Mouse (Mus musculus) brain, embryonic 14.5 days (tissue): ENCODE data around the gene Slc16a10. TPM values are rescaled to one million over a fixed set of nuclear protein-coding genes. Genes with fewer than 3 reads are reported as not detected.

Source experiments
- DNase-seq: peaks from one replicate; pipeline ENCODE4 v3.0.0-alpha.2; 2011; ENCODE audit warnings: low read depth
- CTCF ChIP-seq: fragments of 200-500 bp; IDR thresholded peaks from 2 replicates; pipeline ENCODE4 v1.5.1; 2012; ENCODE audit warnings: inconsistent platforms, mild to moderate bottlenecking, moderate library complexity, borderline replicate concordance; ENCODE audit not compliant: insufficient read depth, insufficient read length; ENCODE audit errors: extremely low read depth
- POLR2A ChIP-seq: fragments of 200-500 bp; IDR thresholded peaks from 2 replicates; pipeline ENCODE4 v1.6.1; 2012; ENCODE audit warnings: mild to moderate bottlenecking, inconsistent platforms, borderline replicate concordance; ENCODE audit not compliant: poor library complexity, insufficient read depth, insufficient read length, severe bottlenecking; ENCODE audit errors: extremely low read depth
- polyA plus RNA-seq: library from polyadenylated mRNA; depleted of rRNA; stranded (reverse); fragments of >200 nt; gene quantifications from 2 replicates; pipeline ENCODE4 v1.2.3, GENCODE M21; 2012

The Slc16a10 gene
- polyA plus RNA-seq, 1 experiment: 7.5 TPM

GRCm38 (mm10) chr10:40141016-40141851 is 824 bp downstream of the Slc16a10 start:
- no peak for TF ChIP-seq CTCF
- TF ChIP-seq POLR2A: no peak
- peak; percentile 28 for DNase-seq

GRCm38 (mm10) chr10:40139646-40140045 is 2.4 kb downstream of the Slc16a10 start:
- no peak for TF ChIP-seq CTCF
- TF ChIP-seq POLR2A: no peak
- no peak for DNase-seq

GRCm38 (mm10) chr10:40135807-40136778 is 6.0 kb downstream of the Slc16a10 start:
- DNase-seq: peak; percentile 29
- no peak for TF ChIP-seq CTCF
- TF ChIP-seq POLR2A: no peak

GRCm38 (mm10) chr10:40134906-40135305 is 7.2 kb downstream of the Slc16a10 start:
- no peak for DNase-seq
- TF ChIP-seq CTCF (no peak), POLR2A (no peak)

- TF ChIP-seq POLR2A (no peak), CTCF (no peak)
Observed at GRCm38 (mm10) chr10:40133636-40134035, 8.4 kb downstream of the Slc16a10 start.

GRCm38 (mm10) chr10:40131690-40132418 is 10.2 kb downstream of the Slc16a10 start:
- DNase-seq: no peak
- no peak for TF ChIP-seq POLR2A
- no peak for TF ChIP-seq CTCF

More at GRCm38 (mm10) chr10:40133636-40134035, 8.4 kb downstream of the Slc16a10 start:
- no peak for DNase-seq

GRCm38 (mm10) chr10:40130126-40130525 is 11.9 kb downstream of the Slc16a10 start:
- TF ChIP-seq CTCF: no peak
- TF ChIP-seq POLR2A: no peak

GRCm38 (mm10) chr10:40129134-40129533 is 12.9 kb downstream of the Slc16a10 start:
- TF ChIP-seq CTCF: no peak
- no peak for TF ChIP-seq POLR2A
- DNase-seq: no peak

More at GRCm38 (mm10) chr10:40130126-40130525, 11.9 kb downstream of the Slc16a10 start:
- DNase-seq: no peak

GRCm38 (mm10) chr10:40128497-40128896 is 13.6 kb downstream of the Slc16a10 start:
- TF ChIP-seq POLR2A (no peak), CTCF (no peak)
- no peak for DNase-seq

GRCm38 (mm10) chr10:40125200-40125599 is 16.9 kb downstream of the Slc16a10 start:
- no peak for TF ChIP-seq CTCF
- DNase-seq: no peak

- DNase-seq: no peak
- no peak for TF ChIP-seq CTCF
- TF ChIP-seq POLR2A: no peak
Observed at GRCm38 (mm10) chr10:40124570-40124969, 17.5 kb downstream of the Slc16a10 start.
